Mouse (Mus musculus): ENCODE results near the gene Klhdc2. TPM values are rescaled to one million over a fixed set of nuclear protein-coding genes. Genes with fewer than 3 reads are reported as not detected.

The Klhdc2 gene
- 168 and 198 TPM in 2 replicates for total RNA-seq (2014; rRNA removed; ENCODE audit: low replicate concordance)
- polyA plus RNA-seq (2015; fragmentation: Nextera tagmentation; extraction: Ambion mirVana): 128 and 134 TPM in 2 replicates

- Histone ChIP-seq H3K9ac (replicated peaks; ENCODE audit: low read depth, low read length) (peak within 1 kb of the TSS; percentile 88), H3K4me3 (ENCODE audit: low read depth, low read length) (peak within 1 kb of the TSS; percentile 93), H3K4me1 (ENCODE audit: control insufficient read depth, insufficient read depth) (peaks cover 20% of the 10 kb centered on the region; the same call in 1 of the 2 replicates), H3K27me3 (ENCODE audit: control insufficient read depth, insufficient read depth, low read length) (no peaks in the 10 kb centered on the region), H3K9me3 (replicated peaks; ENCODE audit: control insufficient read depth, low read length) (no peaks in the 10 kb centered on the region), H3K4me2 (ENCODE audit: low read depth, low read length) (peak within 1 kb of the TSS; percentile 86), H3K27ac (ENCODE audit: low read depth) (peak within 1 kb of the TSS; percentile 96), H3K36me3 (replicated peaks; ENCODE audit: control insufficient read depth, insufficient read depth, low read length) (peaks cover 5% of the 10 kb centered on the region; the same call in 1 of the 2 replicates)
- peak; percentile 97 for ATAC-seq (ENCODE audit: insufficient read depth, low read depth)
- DNase-seq (ENCODE audit: low spot score): peak; percentile 81
- no peak for TF ChIP-seq CTCF (IDR thresholded peaks at IDR 0.05; ENCODE audit: low read depth)
- TF ChIP-seq EP300 (IDR thresholded peaks at IDR 0.05; ENCODE audit: low read depth): no peak; the same call in 1 of the 2 replicates
- WGBS: under 1% methylated on average over 92 of the region's 98 CpGs
Measured at GRCm38 (mm10) chr12:69296511-69297410, at the start of gene Klhdc2. Gene Klhdc2 (plus strand): TSS chr12:69296681.

- Histone ChIP-seq H3K4me1 (ENCODE audit: control insufficient read depth, insufficient read depth) (no peaks in the 10 kb centered on the region), H3K4me2 (ENCODE audit: low read depth, low read length) (no peak overlapping the region), H3K9ac (replicated peaks; ENCODE audit: low read depth, low read length) (no peak overlapping the region), H3K36me3 (replicated peaks; ENCODE audit: control insufficient read depth, insufficient read depth, low read length) (peaks cover 4% of the 10 kb centered on the region), H3K4me3 (ENCODE audit: low read depth, low read length) (no peak overlapping the region), H3K9me3 (replicated peaks; ENCODE audit: control insufficient read depth, low read length) (no peaks in the 10 kb centered on the region), H3K27ac (ENCODE audit: low read depth) (no peak overlapping the region), H3K27me3 (ENCODE audit: control insufficient read depth, insufficient read depth, low read length) (no peaks in the 10 kb centered on the region)
- 88% methylated on average over 4 of the region's 4 CpGs for WGBS
- no peak for DNase-seq (ENCODE audit: low spot score)
- TF ChIP-seq EP300 (IDR thresholded peaks at IDR 0.05; ENCODE audit: low read depth) (no peak), CTCF (IDR thresholded peaks at IDR 0.05; ENCODE audit: low read depth) (no peak)
- ATAC-seq (ENCODE audit: insufficient read depth, low read depth): no peak
Measured at GRCm38 (mm10) chr12:69249766-69250165, 46.7 kb upstream of the Klhdc2 start.

- no peaks in the 10 kb centered on the region for H3K4me1 ChIP-seq (ENCODE audit: control insufficient read depth, insufficient read depth)
- TF ChIP-seq EP300 (IDR thresholded peaks at IDR 0.05; ENCODE audit: low read depth): no peak
- TF ChIP-seq CTCF (IDR thresholded peaks at IDR 0.05; ENCODE audit: low read depth): no peak
- no peak for ATAC-seq (ENCODE audit: insufficient read depth, low read depth)
- DNase-seq (ENCODE audit: low spot score): no peak
- 34% methylated on average over 8 of the region's 8 CpGs for WGBS
- H3K27me3 ChIP-seq (ENCODE audit: control insufficient read depth, insufficient read depth, low read length): no peaks in the 10 kb centered on the region
- H3K9ac ChIP-seq (replicated peaks; ENCODE audit: low read depth, low read length): no peak overlapping the region
- peaks cover 4% of the 10 kb centered on the region for H3K36me3 ChIP-seq (replicated peaks; ENCODE audit: control insufficient read depth, insufficient read depth, low read length)
- H3K4me3 ChIP-seq (ENCODE audit: low read depth, low read length): no peak overlapping the region
- no peak overlapping the region for H3K27ac ChIP-seq (ENCODE audit: low read depth)
- no peaks in the 10 kb centered on the region for H3K9me3 ChIP-seq (replicated peaks; ENCODE audit: control insufficient read depth, low read length)
- H3K4me2 ChIP-seq (ENCODE audit: low read depth, low read length): no peak overlapping the region
Measured at GRCm38 (mm10) chr12:69250756-69251155, 45.7 kb upstream of the Klhdc2 start.

- H3K36me3 ChIP-seq (replicated peaks; ENCODE audit: control insufficient read depth, insufficient read depth, low read length): peaks cover 4% of the 10 kb centered on the region
- H3K27me3 ChIP-seq (ENCODE audit: control insufficient read depth, insufficient read depth, low read length): no peaks in the 10 kb centered on the region
- ATAC-seq (ENCODE audit: insufficient read depth, low read depth) (no peak), DNase-seq (ENCODE audit: low spot score) (no peak)
- TF ChIP-seq CTCF (IDR thresholded peaks at IDR 0.05; ENCODE audit: low read depth): no peak
- H3K9ac ChIP-seq (replicated peaks; ENCODE audit: low read depth, low read length): no peak overlapping the region
- H3K9me3 ChIP-seq (replicated peaks; ENCODE audit: control insufficient read depth, low read length): no peaks in the 10 kb centered on the region
- H3K4me1 ChIP-seq (ENCODE audit: control insufficient read depth, insufficient read depth): no peaks in the 10 kb centered on the region
- no peak overlapping the region for H3K4me3 ChIP-seq (ENCODE audit: low read depth, low read length)
- WGBS: 86% methylated on average over 1 of the region's 1 CpGs
- no peak overlapping the region for H3K4me2 ChIP-seq (ENCODE audit: low read depth, low read length)
- H3K27ac ChIP-seq (ENCODE audit: low read depth): no peak overlapping the region
Measured at GRCm38 (mm10) chr12:69253806-69254205, 42.7 kb upstream of the Klhdc2 start.

GRCm38 (mm10) chr12:69257836-69258235, 38.6 kb upstream of the Klhdc2 start:
- Histone ChIP-seq H3K27me3 (ENCODE audit: control insufficient read depth, insufficient read depth, low read length) (no peaks in the 10 kb centered on the region), H3K4me1 (ENCODE audit: control insufficient read depth, insufficient read depth) (no peaks in the 10 kb centered on the region), H3K9ac (replicated peaks; ENCODE audit: low read depth, low read length) (no peak overlapping the region), H3K4me3 (ENCODE audit: low read depth, low read length) (no peak overlapping the region), H3K4me2 (ENCODE audit: low read depth, low read length) (no peak overlapping the region), H3K27ac (ENCODE audit: low read depth) (no peak overlapping the region), H3K9me3 (replicated peaks; ENCODE audit: control insufficient read depth, low read length) (no peaks in the 10 kb centered on the region), H3K36me3 (replicated peaks; ENCODE audit: control insufficient read depth, insufficient read depth, low read length) (no peaks in the 10 kb centered on the region)
- 84% methylated on average over 11 of the region's 11 CpGs for WGBS
- ATAC-seq (ENCODE audit: insufficient read depth, low read depth) (no peak), DNase-seq (ENCODE audit: low spot score) (no peak)
- TF ChIP-seq CTCF (IDR thresholded peaks at IDR 0.05; ENCODE audit: low read depth) (no peak), EP300 (IDR thresholded peaks at IDR 0.05; ENCODE audit: low read depth) (no peak)
